Mouse (Mus musculus) kidney, adult 2 months (tissue): ENCODE measurements at regions not wholly inside any gene's neighbourhood (a gene's known extent, or its start where the extent isn't known, plus 50 kb on each side); places are given as distances from the start of the nearest gene placed in this dataset.

Experiments
- CTCF ChIP-seq: fragments of 200-500 bp; conservative IDR thresholded peaks from 2 replicates; pipeline ENCODE4 v1.5.1; 2011; ENCODE audit warnings: low read depth, mild to moderate bottlenecking, control low read depth, low read length, moderate library complexity, mixed read lengths; ENCODE audit not compliant: insufficient read depth, insufficient read length
- POLR2A ChIP-seq: fragments of 200-500 bp; IDR thresholded peaks from one replicate; pipeline ENCODE4 v1.6.1; 2011; ENCODE audit warnings: low read depth, low read length, control low read depth

DNA sequence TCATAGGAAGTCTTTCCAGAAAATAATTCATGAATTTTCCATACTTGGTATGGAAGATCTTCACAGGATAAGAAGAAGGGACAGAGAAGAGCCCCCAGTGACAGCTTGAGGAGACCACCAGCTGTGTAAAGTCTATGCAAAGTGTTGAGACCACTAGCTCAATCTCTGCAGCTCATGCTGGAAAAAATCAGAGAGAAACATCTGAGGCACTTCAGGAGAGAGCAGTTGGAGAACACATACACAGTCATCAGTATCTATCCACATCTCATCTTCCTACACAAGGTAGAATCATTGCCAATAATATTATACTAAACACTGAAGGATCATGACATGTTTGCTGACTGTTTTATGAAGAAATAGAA is 186.5 kb downstream of the Hira start:
- no peak for TF ChIP-seq CTCF
- TF ChIP-seq POLR2A, result no peak
